Mouse (Mus musculus) olfactory bulb, adult 2 months (tissue): Measurements from ENCODE around the gene Ano2.

Experiments
- CTCF ChIP-seq: fragments of 200-500 bp; IDR thresholded peaks from 2 replicates; pipeline ENCODE4 v1.5.1; 2012; ENCODE audit warnings: low read depth, mild to moderate bottlenecking, low read length, moderate library complexity; ENCODE audit not compliant: insufficient read depth
- POLR2A ChIP-seq: fragments of 200-500 bp; IDR thresholded peaks from 2 replicates; pipeline ENCODE4 v1.6.1; 2012; ENCODE audit warnings: mild to moderate bottlenecking, low read depth, low read length, moderate library complexity; ENCODE audit not compliant: insufficient read depth

DNA sequence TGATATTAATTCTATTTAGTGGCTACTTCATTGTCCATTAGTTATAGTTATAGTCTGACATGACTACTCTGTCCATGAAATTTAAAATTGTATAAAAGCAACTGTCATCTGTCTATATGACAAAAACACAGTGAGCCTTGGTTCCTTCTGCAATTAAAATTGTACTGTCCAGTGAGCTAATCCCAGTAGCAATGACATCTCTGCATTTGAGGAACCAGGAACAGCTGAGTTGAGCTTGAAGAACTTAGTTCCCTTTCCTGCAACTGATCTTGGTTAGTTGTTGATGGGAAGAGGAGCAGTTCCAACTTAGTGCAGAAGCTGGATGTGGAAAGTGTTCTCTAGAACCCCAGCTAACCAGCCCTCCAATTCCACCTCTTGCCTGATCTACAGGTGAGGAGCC lies 4.8 kb upstream of the Ano2 start:
- TF ChIP-seq POLR2A (no peak), CTCF (no peak)
